In genomic region chr5:53881381-53881990, GRCm38 (mm10) we compare ENCODE assay signal across 10 mouse cellular contexts.
DNase-seq lines count a peak whose midpoint lies in the region; ATAC-seq and TF ChIP-seq lines count a peak whose summit lies in the region.
"Had no signal": no experiment of that assay in that cellular context is flagged by ENCODE, and none has a peak within 500 bp of the region (broad histone marks: within the 10 kb centered on the region; RNA-seq: fewer than 3 reads in every experiment).

No protein-coding gene starts in this region.

- H3K27ac ChIP-seq in kidney, postnatal 0 days, result peak overlapping the region; percentile 19; the same call in 1 of the 2 replicates
- H3K27ac ChIP-seq: embryonic facial prominence, embryonic 15.5 days; limb, embryonic 13.5 days had no signal

- H3K9me3 ChIP-seq in kidney, postnatal 0 days (replicated peaks; ENCODE audit: low read length), result no peaks in the 10 kb centered on the region
- H3K9me3 ChIP-seq: embryonic facial prominence, embryonic 15.5 days; limb, embryonic 13.5 days had no signal

- ATAC-seq in kidney, postnatal 0 days (replicated peaks; ENCODE audit: low FRiP score, low read depth), result no peak
- ATAC-seq in megakaryocyte-erythroid progenitor cell, adult 5-6 weeks (replicated peaks; ENCODE audit: low FRiP score, low TSS enrichment, poor library complexity, severe bottlenecking), result no peak
- no peak for ATAC-seq in granulocyte monocyte progenitor cell, adult 5-6 weeks (replicated peaks; ENCODE audit: poor library complexity, severe bottlenecking)

- peak; percentile 25 for DNase-seq in kidney, adult 9 months
- DNase-seq in kidney, adult 18-20 months, result no peak
- peak; percentile 45 for DNase-seq in adrenal gland, postnatal 14 days
- DNase-seq in fibroblast of lung, adult 2 months (ENCODE audit: low read depth), result peak; percentile 18
- DNase-seq in kidney, postnatal 0 days (ENCODE audit: low spot score), result peak; percentile 44
- DNase-seq: thymus, adult 2 months had no signal

- H3K4me3 ChIP-seq in kidney, postnatal 0 days (replicated peaks; ENCODE audit: low read depth, low read length), result no peak overlapping the region
- H3K4me3 ChIP-seq: embryonic facial prominence, embryonic 15.5 days; limb, embryonic 13.5 days had no signal

- no peak overlapping the region for H3K9ac ChIP-seq in kidney, postnatal 0 days (ENCODE audit: low read depth, low read length)
- H3K9ac ChIP-seq: embryonic facial prominence, embryonic 15.5 days; limb, embryonic 13.5 days had no signal

- 62% methylated on average over 4 of the region's 4 CpGs for WGBS in kidney, postnatal 0 days

- no peaks in the 10 kb centered on the region for H3K27me3 ChIP-seq in kidney, postnatal 0 days (ENCODE audit: insufficient read depth, low read length)
- H3K27me3 ChIP-seq: embryonic facial prominence, embryonic 15.5 days; limb, embryonic 13.5 days had no signal

- 0 out of 2 replicates have a peak, but pooled peaks cover 3% of the 10 kb centered on the region for H3K36me3 ChIP-seq in kidney, postnatal 0 days (ENCODE audit: insufficient read depth, low read length)

- H3K4me2 ChIP-seq in kidney, postnatal 0 days (ENCODE audit: low read length), result no peak overlapping the region
- H3K4me2 ChIP-seq: embryonic facial prominence, embryonic 15.5 days; limb, embryonic 13.5 days had no signal

- TF ChIP-seq CTCF in kidney, postnatal 0 days (IDR thresholded peaks at IDR 0.05; ENCODE audit: low read depth), result no peak

- no peaks in the 10 kb centered on the region for H3K4me1 ChIP-seq in kidney, postnatal 0 days (replicated peaks; ENCODE audit: insufficient read depth, low read length)
- H3K4me1 ChIP-seq: embryonic facial prominence, embryonic 15.5 days; limb, embryonic 13.5 days had no signal
